Mouse (Mus musculus) adrenal gland, postnatal 4 days (tissue): ENCODE measurements around the gene Abca5. TPM values are rescaled to one million over a fixed set of nuclear protein-coding genes. Genes with fewer than 3 reads are reported as not detected.

Experiments used
- total RNA-seq, 2 experiments: library from RNA; stranded (reverse); gene quantifications; 2 replicates each; pipeline ENCODE4 v1.2.3; 2021

Gene Abca5
- total RNA-seq, 2 experiments from 2014 or later = 14.3 to 15.2 TPM

Other genes with a start within 250 kb of the Abca5 start
- gene Abca8a, start 241.7 kb downstream of the Abca5 start, total RNA-seq = 10 to 100 TPM; 32.6 to 34.8 TPM
- gene Abca9, start 169.5 kb downstream of the Abca5 start, total RNA-seq = 10 to 100 TPM; 11.5 TPM
- gene Abca6, start 85.9 kb downstream of the Abca5 start, total RNA-seq = 1 to 10 TPM; 3.2 to 9.8 TPM
- 10 to 100 TPM; 14.1 to 16.2 TPM for gene Map2k6, start 61.4 kb upstream of the Abca5 start, total RNA-seq